Mouse (Mus musculus): ENCODE measurements around the gene Dlx5.

The Dlx5 gene

GRCm38 (mm10) chr6:6859111-6859949 is 22.6 kb downstream of the Dlx5 start:
- no peak for DNase-seq

- DNase-seq: no peak
These were observed 23.3 kb downstream of the Dlx5 start for GRCm38 (mm10) chr6:6858571-6858970.

- DNase-seq: no peak
These were observed 24.1 kb downstream of the Dlx5 start for GRCm38 (mm10) chr6:6857766-6858165.

DNA sequence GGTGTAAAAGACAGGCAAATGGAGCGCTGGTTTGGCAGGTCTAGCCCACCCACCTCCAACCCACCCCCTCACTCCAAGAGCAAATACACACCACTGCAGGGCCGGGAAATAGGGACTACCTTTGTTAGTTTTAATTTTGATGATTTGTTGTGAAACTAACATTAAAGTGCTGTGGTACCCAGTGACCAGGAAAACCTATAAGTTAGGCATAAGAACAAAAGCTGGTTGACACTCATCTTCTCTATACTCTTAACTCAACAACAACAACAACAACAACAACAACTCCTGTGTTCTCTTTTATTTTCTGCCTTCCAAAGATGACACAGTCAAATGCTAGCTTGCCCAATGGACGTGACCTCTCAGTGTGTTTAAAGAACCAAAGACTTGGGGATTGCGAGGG is 25.0 kb downstream of the Dlx5 start:
- no peak for DNase-seq

GRCm38 (mm10) chr6:6856316-6856715 is 25.6 kb downstream of the Dlx5 start:
- no peak for DNase-seq

- DNase-seq: no peak
These were observed 26.1 kb downstream of the Dlx5 start for GRCm38 (mm10) chr6:6855746-6856185.

- DNase-seq: no peak
These were observed 26.8 kb downstream of the Dlx5 start for GRCm38 (mm10) chr6:6854902-6855745.

- DNase-seq: no peak
These were observed 27.7 kb downstream of the Dlx5 start for GRCm38 (mm10) chr6:6854176-6854575.

DNA sequence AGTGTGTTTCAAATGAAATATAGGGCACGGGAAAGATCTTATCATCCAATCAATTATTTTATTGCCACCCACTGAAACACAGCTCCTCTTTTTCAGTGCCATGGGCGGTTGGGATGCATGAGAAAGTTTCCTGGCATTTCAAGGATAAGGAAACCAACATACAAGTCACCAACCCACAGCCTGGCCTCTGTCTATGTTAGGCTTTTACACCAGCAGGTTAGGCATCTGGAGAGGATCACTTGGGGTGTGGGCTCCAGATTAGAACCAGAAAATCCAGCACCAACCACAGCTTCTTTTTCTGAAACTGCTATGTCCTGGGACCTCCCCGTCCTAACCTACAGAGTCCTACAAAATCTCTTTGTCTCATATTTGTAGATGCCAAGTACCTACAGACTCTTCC is 28.9 kb downstream of the Dlx5 start:
- DNase-seq: no peak

GRCm38 (mm10) chr6:6851166-6851565 is 30.7 kb downstream of the Dlx5 start:
- no peak for DNase-seq

GRCm38 (mm10) chr6:6850324-6851060 is 31.4 kb downstream of the Dlx5 start:
- no peak for DNase-seq

DNA sequence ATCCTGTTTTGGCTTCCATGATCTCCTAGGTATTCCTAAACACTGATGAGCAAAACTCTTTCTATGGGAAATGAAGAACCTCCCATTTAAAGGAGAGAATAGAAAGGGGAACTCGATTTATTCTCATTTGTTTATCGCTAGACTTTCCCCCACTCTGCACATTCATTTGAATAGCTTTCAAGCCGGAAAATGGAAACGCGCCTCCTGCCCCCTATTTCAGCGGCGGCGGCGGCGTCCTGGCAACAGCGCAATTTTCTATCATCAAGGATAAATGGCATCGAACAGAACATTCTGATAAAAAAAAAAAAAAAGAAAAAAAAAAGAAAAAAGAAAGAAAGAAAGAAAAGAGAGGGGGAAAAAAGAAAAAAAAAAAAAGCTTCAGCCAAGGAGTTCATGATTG is 32.1 kb downstream of the Dlx5 start:
- DNase-seq: no peak

DNA sequence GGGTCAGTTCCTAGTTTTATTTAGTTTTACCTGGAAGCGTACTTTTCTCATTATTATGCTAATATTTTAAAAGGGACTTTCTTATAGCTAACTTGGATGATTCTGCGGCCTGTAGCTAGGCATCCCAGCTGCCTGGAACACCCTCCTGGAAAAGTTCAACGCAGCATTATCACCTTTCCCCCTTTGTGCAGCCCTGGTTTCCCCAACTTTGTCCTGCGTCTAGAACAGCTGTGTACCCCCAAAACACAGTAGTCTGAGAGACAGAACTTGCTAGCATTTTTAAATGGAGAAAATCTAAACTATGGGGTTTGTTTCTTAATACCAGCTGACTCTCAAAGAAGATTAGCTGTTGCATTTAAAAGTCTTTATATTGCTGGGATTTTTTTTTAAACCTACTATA is 33.3 kb downstream of the Dlx5 start:
- DNase-seq: no peak

GRCm38 (mm10) chr6:6833301-6833700 is 48.6 kb downstream of the Dlx5 start:
- DNase-seq: no peak

GRCm38 (mm10) chr6:6830446-6830845 is 51.4 kb downstream of the Dlx5 start:
- DNase-seq: no peak
